Mouse (Mus musculus): ENCODE data around the gene Gm45140.
"Not testable (repeated sequence)": the region's sequence is repeated elsewhere in the genome, so short reads cannot be mapped to it uniquely, and the experiment has no call there.

Gm45140 gene

DNA sequence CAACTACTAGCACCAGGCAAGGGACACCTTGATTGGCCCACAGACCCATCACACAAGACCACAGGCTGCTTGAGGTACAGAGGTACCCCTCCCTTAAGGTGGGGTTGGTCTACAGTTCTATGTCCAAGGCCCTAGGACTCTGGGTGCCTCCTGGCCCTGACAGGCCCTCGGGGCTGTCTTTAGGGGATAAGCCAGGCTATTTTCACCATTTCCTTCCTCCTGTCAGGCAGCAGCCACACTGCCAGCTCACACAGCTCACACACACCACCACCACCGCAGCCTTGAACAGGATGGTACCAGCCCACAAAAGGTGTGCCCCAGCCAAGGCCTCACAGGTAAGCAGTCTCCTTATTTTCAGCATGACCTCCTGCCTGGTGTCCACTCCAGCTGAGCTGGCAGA lies 57.8 kb downstream of the Gm45140 start, which contains the start of gene Gp9:
Gene Gp9 (plus strand): TSS at position 231 of the 400 bp plus-strand sequence.
- in situ Hi-C loops (cut with MboI; ENCODE audit: low sequenced_read_pairs): no loop called here

- in situ Hi-C loops (cut with MboI; ENCODE audit: low sequenced_read_pairs): no loop called here
Observed at GRCm38 (mm10) chr6:87776663-87777062, 58.9 kb downstream of the Gm45140 start.

GRCm38 (mm10) chr6:87775588-87776245 lies 59.9 kb downstream of the Gm45140 start:
- in situ Hi-C loops (cut with MboI; ENCODE audit: low sequenced_read_pairs): no loop called here

GRCm38 (mm10) chr6:87774909-87775308 lies 60.7 kb downstream of the Gm45140 start:
- in situ Hi-C loops (cut with MboI; ENCODE audit: low sequenced_read_pairs): no loop called here

GRCm38 (mm10) chr6:87774466-87774865 lies 61.1 kb downstream of the Gm45140 start:
- in situ Hi-C loops (cut with MboI; ENCODE audit: low sequenced_read_pairs): no loop called here

DNA sequence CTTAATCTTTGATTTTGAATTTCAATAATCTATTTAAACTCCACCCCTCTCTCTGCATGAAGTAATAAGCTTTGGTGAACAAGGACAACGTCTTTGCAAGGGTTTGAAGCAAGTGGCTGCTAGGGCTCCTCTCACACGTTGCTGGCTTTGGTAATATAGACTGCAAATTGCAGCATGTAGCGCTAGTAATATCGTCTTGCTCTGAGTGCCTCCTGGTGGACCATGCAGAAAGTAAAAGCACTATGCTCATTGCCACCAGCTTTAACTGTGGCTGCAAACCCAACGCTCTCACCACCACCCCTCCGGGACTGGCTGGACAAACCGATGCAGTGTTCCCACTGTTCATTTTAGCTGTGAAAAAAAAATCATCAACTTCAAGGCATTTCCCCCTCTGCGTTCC lies 65.0 kb downstream of the Gm45140 start:
- in situ Hi-C loops (cut with MboI; ENCODE audit: low sequenced_read_pairs): no loop called here

DNA sequence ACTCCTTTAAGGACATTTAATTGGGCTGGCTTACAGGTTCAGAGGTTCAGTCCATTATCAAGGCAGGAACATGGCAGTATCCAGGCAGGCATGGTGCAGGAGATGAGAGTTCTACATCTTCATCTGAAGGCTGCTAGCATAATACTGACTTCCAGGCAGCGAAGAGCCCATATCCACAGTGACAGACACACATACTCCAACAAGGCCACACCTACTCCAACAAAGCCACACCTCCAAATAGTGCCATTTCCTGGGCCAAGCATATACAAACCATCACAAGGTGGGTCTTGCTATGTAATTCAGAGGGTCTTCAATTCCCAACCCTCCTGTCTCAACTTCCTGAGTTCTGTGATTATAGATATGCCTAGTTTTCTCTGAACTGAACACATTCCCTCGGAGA lies 71.3 kb downstream of the Gm45140 start:
- in situ Hi-C loops (cut with MboI; ENCODE audit: low sequenced_read_pairs): not testable (repeated sequence)

GRCm38 (mm10) chr6:87763376-87764280 lies 72.0 kb downstream of the Gm45140 start:
- in situ Hi-C loops (cut with MboI; ENCODE audit: low sequenced_read_pairs): no loop called here

DNA sequence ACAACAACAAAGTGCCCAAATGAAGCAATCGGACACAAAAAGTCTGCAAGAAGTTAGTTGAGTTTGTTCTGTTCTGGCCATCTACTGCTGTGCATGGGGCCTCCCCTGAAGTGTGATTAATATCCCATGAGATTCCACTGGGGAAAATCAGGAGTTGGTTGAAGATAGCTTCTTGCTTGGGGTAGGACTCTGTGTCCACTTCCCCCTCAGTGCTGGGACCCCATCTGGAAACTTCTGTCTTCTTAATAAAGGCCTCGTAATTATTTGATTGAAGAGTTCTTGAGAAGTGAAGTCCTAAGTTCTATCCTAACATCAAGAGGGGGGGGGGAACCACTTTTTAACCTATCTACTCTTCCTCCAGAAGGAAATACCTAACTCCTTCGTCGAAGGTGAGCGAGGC lies 73.4 kb downstream of the Gm45140 start:
- in situ Hi-C loops (cut with MboI; ENCODE audit: low sequenced_read_pairs): no loop called here

GRCm38 (mm10) chr6:87759850-87760249 lies 75.7 kb downstream of the Gm45140 start:
- in situ Hi-C loops (cut with MboI; ENCODE audit: low sequenced_read_pairs): no loop called here

DNA sequence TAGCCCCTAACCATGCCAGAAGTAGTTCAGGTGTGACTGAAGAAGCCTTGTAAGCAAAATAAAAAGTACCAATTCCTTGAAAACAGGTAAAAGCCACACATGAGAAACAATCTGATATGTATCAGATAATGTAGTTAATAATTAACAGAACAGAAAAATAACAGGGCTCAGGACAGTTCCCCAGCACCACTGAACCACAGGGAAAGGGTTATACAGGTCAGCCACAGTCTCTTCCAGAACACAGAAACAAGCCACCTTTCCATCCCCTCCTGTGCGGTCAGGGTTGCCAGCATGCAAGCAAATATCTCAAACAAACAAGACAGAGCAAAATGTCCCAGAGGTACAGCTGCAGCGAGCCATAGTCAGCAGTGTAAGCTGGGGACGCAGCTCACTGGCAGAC lies 76.2 kb downstream of the Gm45140 start:
- in situ Hi-C loops (cut with MboI; ENCODE audit: low sequenced_read_pairs): no loop called here

- in situ Hi-C loops (cut with MboI; ENCODE audit: low sequenced_read_pairs): no loop called here
Observed at GRCm38 (mm10) chr6:87756896-87757295, 78.7 kb downstream of the Gm45140 start.

GRCm38 (mm10) chr6:87755196-87755595 lies 80.4 kb downstream of the Gm45140 start:
- in situ Hi-C loops (cut with MboI; ENCODE audit: low sequenced_read_pairs): no loop called here

DNA sequence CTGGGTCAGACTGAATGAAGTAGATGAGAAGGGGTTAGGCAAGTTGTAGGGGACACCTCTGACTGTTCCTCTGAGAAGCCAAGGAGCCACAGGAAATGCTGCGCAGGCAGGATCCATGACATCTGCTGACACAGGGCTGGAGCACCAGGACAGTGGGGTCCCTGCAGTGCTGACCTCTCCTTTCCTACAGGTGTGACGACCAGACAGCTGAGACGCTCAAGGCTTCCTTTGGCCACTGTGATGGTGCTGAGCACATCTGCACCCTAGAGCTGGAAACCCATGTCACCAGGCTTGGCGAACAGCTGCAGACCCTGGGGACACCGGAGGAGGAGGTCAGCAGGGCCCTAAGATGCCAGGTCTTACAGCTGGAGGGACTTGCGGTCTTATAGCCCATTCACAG lies 84.0 kb downstream of the Gm45140 start:
- in situ Hi-C loops (cut with MboI; ENCODE audit: low sequenced_read_pairs): no loop called here

DNA sequence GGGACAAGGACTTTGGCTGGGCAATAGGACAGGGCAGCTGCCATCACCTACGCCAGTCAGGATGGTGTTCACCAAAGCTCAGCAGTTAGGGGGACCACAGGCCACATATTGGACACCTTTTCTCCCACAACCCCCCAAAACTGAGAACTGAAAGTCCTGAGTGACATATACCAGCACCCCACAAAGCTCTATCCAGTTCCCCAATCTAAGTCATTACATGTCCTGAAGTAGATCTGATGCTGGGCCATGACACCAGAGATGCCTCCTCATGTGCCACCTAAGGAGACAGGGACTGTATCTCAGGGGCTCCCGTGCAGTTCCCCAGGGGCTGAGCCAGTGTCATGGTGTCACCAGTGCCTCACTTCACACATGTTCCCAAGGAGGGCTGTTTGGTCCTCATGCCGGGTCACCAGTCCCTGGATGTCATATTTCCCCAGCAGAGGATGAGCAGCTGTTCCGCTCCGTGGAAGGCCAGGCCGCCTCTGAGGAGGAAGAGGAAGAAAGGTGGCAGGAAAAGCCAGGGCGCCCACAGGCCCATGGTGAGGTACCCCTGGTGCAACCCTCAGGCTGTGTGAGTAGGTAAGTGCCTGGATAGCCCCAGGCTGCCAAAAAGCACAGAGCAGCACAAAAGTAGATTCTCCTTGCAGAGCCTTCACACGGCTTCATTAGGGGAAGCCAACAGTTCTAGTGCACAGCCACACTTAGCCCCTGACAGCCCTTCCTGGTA lies 85.2 kb downstream of the Gm45140 start:
- in situ Hi-C loops (cut with MboI; ENCODE audit: low sequenced_read_pairs): no loop called here

- in situ Hi-C loops (cut with MboI; ENCODE audit: low sequenced_read_pairs): no loop called here
Observed at GRCm38 (mm10) chr6:87748531-87748930, 87.1 kb downstream of the Gm45140 start.

DNA sequence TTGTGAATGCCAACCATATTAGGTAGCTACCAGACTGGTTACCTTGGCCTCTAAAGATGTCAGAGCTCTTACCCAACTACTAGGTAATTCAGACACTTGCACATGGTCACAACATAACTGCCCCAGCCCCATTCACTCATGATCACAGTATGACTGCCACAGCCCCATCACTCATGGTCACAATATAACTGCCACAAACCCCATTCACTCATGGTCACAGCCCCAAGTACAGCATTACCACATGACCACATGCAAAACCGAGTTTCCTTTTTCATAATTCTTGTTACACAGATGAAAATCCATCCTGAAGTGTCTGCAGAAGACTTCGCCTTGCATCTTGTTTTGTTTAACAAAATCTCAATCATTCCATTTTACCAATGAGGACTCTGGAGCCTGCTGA lies 87.5 kb downstream of the Gm45140 start:
- in situ Hi-C loops (cut with MboI; ENCODE audit: low sequenced_read_pairs): no loop called here

- in situ Hi-C loops (cut with MboI; ENCODE audit: low sequenced_read_pairs): no loop called here
Observed at GRCm38 (mm10) chr6:87746849-87747248, 88.7 kb downstream of the Gm45140 start.

GRCm38 (mm10) chr6:87746059-87746458 lies 89.5 kb downstream of the Gm45140 start:
- in situ Hi-C loops (cut with MboI; ENCODE audit: low sequenced_read_pairs): no loop called here

DNA sequence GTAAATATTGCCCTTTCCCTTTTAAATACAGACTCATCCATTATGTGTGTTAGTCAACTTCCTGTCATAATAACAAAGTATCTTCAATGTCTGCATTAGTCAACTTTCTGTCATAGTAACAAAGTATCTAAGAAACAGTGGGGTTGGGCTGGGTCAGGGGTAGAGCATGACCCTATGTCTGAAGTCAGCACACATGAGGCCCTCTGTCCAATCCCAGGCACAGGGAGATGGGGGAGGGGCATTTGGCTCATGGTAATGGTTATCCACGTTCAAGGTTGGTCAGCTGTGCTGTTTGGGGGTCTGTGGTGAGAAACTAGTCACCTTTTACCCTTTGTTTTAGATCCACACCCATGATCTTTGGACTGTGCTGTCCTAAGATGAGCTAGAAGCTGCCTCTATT lies 90.3 kb downstream of the Gm45140 start:
- in situ Hi-C loops (cut with MboI; ENCODE audit: low sequenced_read_pairs): no loop called here

GRCm38 (mm10) chr6:87744632-87745031 lies 91.0 kb downstream of the Gm45140 start:
- in situ Hi-C loops (cut with MboI; ENCODE audit: low sequenced_read_pairs): no loop called here

Measured in CH12F3 (cell line).